Mouse (Mus musculus): ENCODE measurements around the gene Atg101. TPM values are rescaled to one million over a fixed set of nuclear protein-coding genes. Genes with fewer than 3 reads are reported as not detected.

The Atg101 gene
- total RNA-seq (2017): 31.9 and 59.4 TPM in 2 replicates

- peak; percentile 91 to 94 for ATAC-seq (replicated peaks in 1 of 2; ENCODE audit: insufficient read depth in 1 of 2, low FRiP score in 2 of 2, low TSS enrichment in 1 of 2, low read depth in 1 of 2, poor library complexity in 2 of 2, severe bottlenecking in 2 of 2)
Measured at GRCm38 (mm10) chr15:101283911-101284750, at the start of gene Atg101. Gene Atg101 (plus strand): TSS chr15:101284272.

GRCm38 (mm10) chr15:101234611-101235341 is 49.3 kb upstream of the Atg101 start:
- ATAC-seq (replicated peaks in 1 of 2; ENCODE audit: insufficient read depth in 1 of 2, low FRiP score in 2 of 2, low TSS enrichment in 1 of 2, low read depth in 1 of 2, poor library complexity in 2 of 2, severe bottlenecking in 2 of 2): no peak

GRCm38 (mm10) chr15:101235342-101235698 is 48.8 kb upstream of the Atg101 start:
- ATAC-seq (replicated peaks in 1 of 2; ENCODE audit: insufficient read depth in 1 of 2, low FRiP score in 2 of 2, low TSS enrichment in 1 of 2, low read depth in 1 of 2, poor library complexity in 2 of 2, severe bottlenecking in 2 of 2): no peak

GRCm38 (mm10) chr15:101235728-101236327 is 48.2 kb upstream of the Atg101 start:
- ATAC-seq (replicated peaks in 1 of 2; ENCODE audit: insufficient read depth in 1 of 2, low FRiP score in 2 of 2, low TSS enrichment in 1 of 2, low read depth in 1 of 2, poor library complexity in 2 of 2, severe bottlenecking in 2 of 2): no peak

- ATAC-seq (replicated peaks in 1 of 2; ENCODE audit: insufficient read depth in 1 of 2, low FRiP score in 2 of 2, low TSS enrichment in 1 of 2, low read depth in 1 of 2, poor library complexity in 2 of 2, severe bottlenecking in 2 of 2): peak; percentile 51 to 57; a peak in 3 of 4 replicates
Measured at GRCm38 (mm10) chr15:101236878-101237277, 47.2 kb upstream of the Atg101 start.

- ATAC-seq (replicated peaks in 1 of 2; ENCODE audit: insufficient read depth in 1 of 2, low FRiP score in 2 of 2, low TSS enrichment in 1 of 2, low read depth in 1 of 2, poor library complexity in 2 of 2, severe bottlenecking in 2 of 2): no peak
Measured at GRCm38 (mm10) chr15:101238885-101239511, 45.1 kb upstream of the Atg101 start.

GRCm38 (mm10) chr15:101239821-101240220 is 44.3 kb upstream of the Atg101 start:
- ATAC-seq (replicated peaks in 1 of 2; ENCODE audit: insufficient read depth in 1 of 2, low FRiP score in 2 of 2, low TSS enrichment in 1 of 2, low read depth in 1 of 2, poor library complexity in 2 of 2, severe bottlenecking in 2 of 2): no peak

GRCm38 (mm10) chr15:101240799-101241204 is 43.3 kb upstream of the Atg101 start:
- peak; percentile 54 to 59 for ATAC-seq (replicated peaks in 1 of 2; ENCODE audit: insufficient read depth in 1 of 2, low FRiP score in 2 of 2, low TSS enrichment in 1 of 2, low read depth in 1 of 2, poor library complexity in 2 of 2, severe bottlenecking in 2 of 2)

GRCm38 (mm10) chr15:101241236-101241635 is 42.8 kb upstream of the Atg101 start:
- ATAC-seq (replicated peaks in 1 of 2; ENCODE audit: insufficient read depth in 1 of 2, low FRiP score in 2 of 2, low TSS enrichment in 1 of 2, low read depth in 1 of 2, poor library complexity in 2 of 2, severe bottlenecking in 2 of 2): no peak

- no peak for ATAC-seq (replicated peaks in 1 of 2; ENCODE audit: insufficient read depth in 1 of 2, low FRiP score in 2 of 2, low TSS enrichment in 1 of 2, low read depth in 1 of 2, poor library complexity in 2 of 2, severe bottlenecking in 2 of 2)
Measured at GRCm38 (mm10) chr15:101241853-101242252, 42.2 kb upstream of the Atg101 start.

- no peak for ATAC-seq (replicated peaks in 1 of 2; ENCODE audit: insufficient read depth in 1 of 2, low FRiP score in 2 of 2, low TSS enrichment in 1 of 2, low read depth in 1 of 2, poor library complexity in 2 of 2, severe bottlenecking in 2 of 2)
Measured at GRCm38 (mm10) chr15:101242645-101243044, 41.4 kb upstream of the Atg101 start.

GRCm38 (mm10) chr15:101244012-101244411 is 40.1 kb upstream of the Atg101 start:
- ATAC-seq (replicated peaks in 1 of 2; ENCODE audit: insufficient read depth in 1 of 2, low FRiP score in 2 of 2, low TSS enrichment in 1 of 2, low read depth in 1 of 2, poor library complexity in 2 of 2, severe bottlenecking in 2 of 2): peak; percentile 56 to 61

GRCm38 (mm10) chr15:101246231-101247154 is 37.6 kb upstream of the Atg101 start:
- peak; percentile 85 to 90 for ATAC-seq (replicated peaks in 1 of 2; ENCODE audit: insufficient read depth in 1 of 2, low FRiP score in 2 of 2, low TSS enrichment in 1 of 2, low read depth in 1 of 2, poor library complexity in 2 of 2, severe bottlenecking in 2 of 2)

GRCm38 (mm10) chr15:101247155-101247498 is 36.9 kb upstream of the Atg101 start:
- no peak for ATAC-seq (replicated peaks in 1 of 2; ENCODE audit: insufficient read depth in 1 of 2, low FRiP score in 2 of 2, low TSS enrichment in 1 of 2, low read depth in 1 of 2, poor library complexity in 2 of 2, severe bottlenecking in 2 of 2)

GRCm38 (mm10) chr15:101248029-101248710 is 35.9 kb upstream of the Atg101 start:
- no peak for ATAC-seq (replicated peaks in 1 of 2; ENCODE audit: insufficient read depth in 1 of 2, low FRiP score in 2 of 2, low TSS enrichment in 1 of 2, low read depth in 1 of 2, poor library complexity in 2 of 2, severe bottlenecking in 2 of 2)

- no peak for ATAC-seq (replicated peaks in 1 of 2; ENCODE audit: insufficient read depth in 1 of 2, low FRiP score in 2 of 2, low TSS enrichment in 1 of 2, low read depth in 1 of 2, poor library complexity in 2 of 2, severe bottlenecking in 2 of 2)
Measured at GRCm38 (mm10) chr15:101250220-101250800, 33.8 kb upstream of the Atg101 start.
